Mouse (Mus musculus) megakaryocyte, adult 5-6 weeks (primary cell): ENCODE measurements at regions not wholly inside any gene's neighbourhood (a gene's known extent, or its start where the extent isn't known, plus 50 kb on each side); places are given as distances from the start of the nearest gene placed in this dataset.

Source experiments
- ATAC-seq: 2 replicates; pipeline ENCODE4 v1.8.0; 2016; ENCODE audit warnings: mild to moderate bottlenecking, inconsistent platforms; ENCODE audit not compliant: poor library complexity, severe bottlenecking

GRCm38 (mm10) chr11:19736076-19736475 lies 188.1 kb upstream of the Spred2 start:
- ATAC-seq = no peak

GRCm38 (mm10) chr11:19736926-19737325 lies 187.2 kb upstream of the Spred2 start:
- no peak for ATAC-seq

GRCm38 (mm10) chr11:19737331-19737730 lies 186.8 kb upstream of the Spred2 start:
- ATAC-seq = no peak

GRCm38 (mm10) chr11:19737807-19738206 lies 186.4 kb upstream of the Spred2 start:
- no peak for ATAC-seq

- ATAC-seq = no peak
Measured at GRCm38 (mm10) chr11:19739527-19740151, 184.5 kb upstream of the Spred2 start.

GRCm38 (mm10) chr11:19740562-19740961 lies 183.6 kb upstream of the Spred2 start:
- ATAC-seq = no peak

GRCm38 (mm10) chr11:19747097-19747972 lies 176.8 kb upstream of the Spred2 start:
- ATAC-seq = no peak

- ATAC-seq = no peak
Measured at GRCm38 (mm10) chr11:19747973-19748559, 176.1 kb upstream of the Spred2 start.

GRCm38 (mm10) chr11:19758892-19759291 lies 165.3 kb upstream of the Spred2 start:
- ATAC-seq = no peak

GRCm38 (mm10) chr11:19760861-19761693 lies 163.1 kb upstream of the Spred2 start:
- ATAC-seq = peak; percentile 54

- no peak for ATAC-seq
Measured at GRCm38 (mm10) chr11:19761694-19761976, 162.5 kb upstream of the Spred2 start.

GRCm38 (mm10) chr11:19767316-19767715 lies 156.9 kb upstream of the Spred2 start:
- no peak for ATAC-seq

GRCm38 (mm10) chr11:19767871-19768270 lies 156.3 kb upstream of the Spred2 start:
- ATAC-seq = no peak

- ATAC-seq = no peak
Measured at GRCm38 (mm10) chr11:19768962-19769361, 155.2 kb upstream of the Spred2 start.

GRCm38 (mm10) chr11:19774010-19774409 lies 150.2 kb upstream of the Spred2 start:
- ATAC-seq = no peak

- no peak for ATAC-seq
Measured at GRCm38 (mm10) chr11:19775741-19776140, 148.4 kb upstream of the Spred2 start.

GRCm38 (mm10) chr11:19776473-19777200 lies 147.5 kb upstream of the Spred2 start:
- ATAC-seq = no peak

- ATAC-seq = no peak
Measured at GRCm38 (mm10) chr11:19778191-19778590, 146.0 kb upstream of the Spred2 start.

- ATAC-seq = no peak
Measured at GRCm38 (mm10) chr11:19785110-19785509, 139.1 kb upstream of the Spred2 start.

GRCm38 (mm10) chr11:19796950-19797670 lies 127.1 kb upstream of the Spred2 start:
- ATAC-seq = no peak
